Mouse (Mus musculus) stomach, postnatal 0 days (tissue): Measurements from ENCODE around the gene Gm10401.

Experiments
- CTCF ChIP-seq: IDR thresholded peaks from 2 replicates; pipeline ENCODE4 v1.5.1; 2016; ENCODE audit warnings: antibody characterized with exemption, low read depth, mild to moderate bottlenecking, moderate library complexity
- EP300 ChIP-seq: optimal IDR thresholded peaks from 2 replicates; pipeline ENCODE3; 2016; ENCODE audit warnings: antibody characterized with exemption

DNA sequence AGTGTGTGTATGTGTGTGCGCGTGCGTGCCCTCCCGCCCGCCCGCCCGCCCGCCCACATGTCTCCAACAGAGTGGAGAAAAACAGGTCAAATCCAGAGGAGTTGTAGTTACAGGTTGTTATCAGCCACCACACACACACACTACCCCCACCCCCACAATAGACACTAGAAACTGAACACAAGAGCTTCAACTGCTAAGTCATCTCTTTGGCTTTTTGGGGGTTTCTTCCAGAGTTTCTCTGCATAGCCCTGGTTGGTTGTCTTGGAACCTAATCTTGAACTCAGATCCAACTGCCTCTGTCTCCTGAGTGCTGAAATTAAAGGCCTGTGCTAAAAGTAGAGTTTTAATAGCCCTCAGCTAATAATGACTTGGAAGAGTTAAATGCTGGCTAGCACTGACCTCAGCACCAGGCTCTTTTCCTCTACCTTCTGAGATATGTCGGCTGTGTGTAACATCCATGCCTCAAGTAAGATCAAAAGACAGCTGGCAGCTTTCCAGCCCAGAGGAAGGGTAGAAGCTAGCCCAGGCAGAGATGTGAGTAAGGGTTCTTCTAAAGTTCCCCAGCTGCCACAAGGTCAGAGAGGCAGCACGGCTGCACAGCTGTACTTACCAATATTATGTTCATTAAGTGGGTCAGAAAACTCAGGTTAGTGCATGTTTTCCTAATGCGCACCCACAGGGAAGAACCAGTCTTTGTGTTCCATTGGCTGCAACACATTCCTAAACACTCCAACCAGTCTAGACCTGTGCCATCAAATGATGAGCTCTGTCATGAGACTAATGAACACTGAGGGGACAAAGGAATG is 26.8 kb downstream of the Gm10401 start:
- no peak for TF ChIP-seq CTCF
- TF ChIP-seq EP300 = peak; percentile 65
